Mouse (Mus musculus) B cell, adult 67 days (primary cell): ENCODE results near the gene Atr. TPM values are rescaled to one million over a fixed set of nuclear protein-coding genes. Genes with fewer than 3 reads are reported as not detected.

ENCODE experiments used
- total RNA-seq, 2 experiments: library from RNA; stranded (reverse); gene quantifications; 4 replicates each; pipeline ENCODE4 v1.2.4; 2023

Atr gene
- total RNA-seq, result 10 to 100 TPM; 36.3 to 42.7 TPM

GRCm38 (mm10) chr9:95857414-95858026 is at the start of gene Atr:
Gene Atr, plus strand, starts transcription at chr9:95857597.

GRCm38 (mm10) chr9:95844825-95845460 is 12.5 kb upstream of the Atr start, which contains the start of gene Pls1:
Gene Pls1, minus strand, starts transcription at chr9:95845311.

GRCm38 (mm10) chr9:95954585-95955461 is 97.4 kb downstream of the Atr start, which contains the start of gene Xrn1:
Gene Xrn1, plus strand, starts transcription at chr9:95954760.

Other genes with a start within 250 kb of the Atr start
- not detected for gene Pcolce2, start 220.0 kb upstream of the Atr start, total RNA-seq
- gene Trpc1, start 107.2 kb upstream of the Atr start, total RNA-seq, result under 1 TPM in 1 of 2 experiments, not detected in 1; 0.44 TPM
- gene Pls1, start 12.3 kb upstream of the Atr start, total RNA-seq, result 1 to 10 TPM in 1 of 2 experiments, under 1 TPM in 1; 0.70 to 1.8 TPM
- gene Xrn1, start 97.2 kb downstream of the Atr start, total RNA-seq, result 10 to 100 TPM; 54.6 to 56.0 TPM